Mouse (Mus musculus) gastrocnemius, adult 8-10 months (tissue): ENCODE results near the gene Olfr730. TPM values are rescaled to one million over a fixed set of nuclear protein-coding genes. Genes with fewer than 3 reads are reported as not detected.

Experiments
- DNase-seq, 2 experiments: peaks; one replicate each; pipeline ENCODE4 v3.0.0; 2022; ENCODE audit warnings: low spot score in 2 of 2
- total RNA-seq, 4 experiments: library from RNA; stranded (reverse); gene quantifications; 2 replicates each; pipeline ENCODE4 v1.2.4; 2022

The Olfr730 gene
- total RNA-seq = not detected

DNA sequence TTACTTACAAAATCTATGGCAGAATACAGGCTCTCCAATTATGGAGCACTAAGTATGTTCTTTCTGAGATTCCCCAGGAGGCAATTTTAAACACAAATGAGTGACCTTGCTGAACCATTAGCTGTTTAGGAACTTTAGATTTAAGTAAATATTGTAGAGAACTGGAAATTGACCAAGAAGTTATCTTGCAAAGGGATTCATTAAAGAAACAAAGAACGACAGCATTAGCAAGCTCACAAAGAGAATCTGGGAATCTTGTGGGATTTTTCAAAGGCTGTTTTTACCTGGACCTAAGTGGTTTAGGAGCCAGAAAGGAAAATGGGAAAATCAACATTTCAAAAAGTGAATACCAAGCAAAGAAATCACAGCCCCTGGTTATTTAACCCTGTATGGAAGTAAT, at the start of gene Olfr730:
Gene Olfr730, minus strand, starts transcription at position 101 of the 400 bp plus-strand sequence.
- no peak for DNase-seq

DNA sequence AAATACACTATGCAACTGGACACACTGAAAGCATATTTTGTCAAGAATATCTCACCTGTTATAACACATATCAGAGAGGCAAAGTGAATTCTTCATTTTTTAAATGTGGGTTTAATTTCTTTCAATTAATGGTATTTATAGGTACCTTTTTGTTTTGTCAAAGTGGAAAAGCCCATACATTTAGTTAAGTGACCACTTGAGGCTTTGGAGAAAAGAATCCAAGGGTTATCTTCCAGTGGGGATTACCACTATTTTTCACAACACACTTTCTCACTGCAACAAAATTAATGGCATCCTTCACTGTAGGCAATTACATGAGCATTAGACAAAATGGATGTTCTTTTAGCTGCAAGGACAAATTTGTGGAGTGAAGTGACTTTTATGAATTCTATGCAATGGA, 35.2 kb downstream of the Olfr730 start, which contains the start of gene Olfr729:
Gene Olfr729, minus strand, starts transcription at position 101 of the 400 bp plus-strand sequence.
- no peak for DNase-seq

DNA sequence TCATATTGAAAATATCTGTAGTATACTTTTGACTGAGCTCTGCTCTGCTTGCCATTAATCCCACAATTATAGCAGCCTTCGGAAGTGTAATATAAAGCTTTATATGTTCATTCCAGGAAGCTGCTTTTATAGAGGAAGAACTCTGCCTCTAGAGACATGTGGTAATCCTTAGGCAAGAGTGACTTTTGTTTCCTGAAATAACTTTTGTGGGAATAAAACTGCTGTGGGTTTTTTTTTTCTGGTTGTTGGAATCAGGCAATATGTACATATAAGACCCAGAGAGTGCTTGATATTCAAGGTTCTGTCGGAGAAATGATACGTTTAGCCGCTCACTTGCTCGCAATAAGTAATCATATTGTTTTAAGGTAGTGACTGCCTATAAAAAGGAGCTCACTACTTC, 45.4 kb downstream of the Olfr730 start, which contains the start of gene Olfr728:
Gene Olfr728, minus strand, starts transcription at position 101 of the 400 bp plus-strand sequence.
- no peak for DNase-seq

Other genes with a start within 250 kb of the Olfr730 start
- not detected for gene Olfr724, start 224.9 kb downstream of the Olfr730 start, total RNA-seq
- gene Olfr725, start 147.8 kb downstream of the Olfr730 start, total RNA-seq = not detected
- not detected for gene Olfr726, start 97.2 kb downstream of the Olfr730 start, total RNA-seq
- not detected for gene Olfr727, start 65.0 kb downstream of the Olfr730 start, total RNA-seq
- not detected for gene Olfr728, start 45.5 kb downstream of the Olfr730 start, total RNA-seq
- gene Olfr729, start 35.3 kb downstream of the Olfr730 start, total RNA-seq = not detected
- not detected for gene Olfr731, start 53.7 kb upstream of the Olfr730 start, total RNA-seq
- gene Olfr732, start 96.0 kb upstream of the Olfr730 start, total RNA-seq = not detected
- not detected for gene Olfr733, start 113.3 kb upstream of the Olfr730 start, total RNA-seq
- not detected for gene Olfr734, start 138.6 kb upstream of the Olfr730 start, total RNA-seq
- not detected for gene Olfr735, start 160.7 kb upstream of the Olfr730 start, total RNA-seq
- under 1 TPM in 1 of 4 experiments, not detected in 3; 0.09 TPM for gene Tlr11, start 169.7 kb upstream of the Olfr730 start, total RNA-seq
- gene Olfr736, start 193.0 kb upstream of the Olfr730 start, total RNA-seq = not detected
- gene Olfr738, start 219.4 kb upstream of the Olfr730 start, total RNA-seq = not detected
- not detected for gene Olfr739, start 230.4 kb upstream of the Olfr730 start, total RNA-seq